18 mouse cellular contexts compared by ENCODE assay signal in genomic region chr10:4151159-4151558, GRCm38 (mm10).
DNase-seq lines count a peak whose midpoint lies in the region; ATAC-seq and TF ChIP-seq lines count a peak whose summit lies in the region.
"Had no signal": no experiment of that assay in that cellular context is flagged by ENCODE, and none has a peak within 500 bp of the region (broad histone marks: within the 10 kb centered on the region; RNA-seq: fewer than 3 reads in every experiment).

No protein-coding gene starts in this region.

- in situ Hi-C loops in ES-E14 (cut with MboI; ENCODE audit: low sequenced_read_pairs in 2 of 2, unreplicated experiment in 2 of 2), result no loop called here

- no peak overlapping the region for H3K4me3 ChIP-seq in hindbrain, postnatal 0 days (ENCODE audit: low read length)
- no peak overlapping the region for H3K4me3 ChIP-seq in hindbrain, embryonic 16.5 days (ENCODE audit: low read length)
- no peak overlapping the region for H3K4me3 ChIP-seq in midbrain, postnatal 0 days (ENCODE audit: low read depth, low read length)
- H3K4me3 ChIP-seq in midbrain, embryonic 10.5 days, result no peak overlapping the region
- no peak overlapping the region for H3K4me3 ChIP-seq in ES-E14 (ENCODE audit: insufficient read depth in 1 of 2, low read depth in 1 of 2, low read length in 2 of 2, poor library complexity in 1 of 2, severe bottlenecking in 1 of 2)
- H3K4me3 ChIP-seq: heart, embryonic 12.5 days; hindbrain, embryonic 10.5 days; limb, embryonic 15.5 days; stomach, embryonic 15.5 days had no signal

- no peaks in the 10 kb centered on the region for H3K36me3 ChIP-seq in hindbrain, postnatal 0 days (ENCODE audit: insufficient read depth, low read length)
- H3K36me3 ChIP-seq in hindbrain, embryonic 16.5 days (ENCODE audit: control insufficient read depth, insufficient read depth, low read length), result no peaks in the 10 kb centered on the region
- no peaks in the 10 kb centered on the region for H3K36me3 ChIP-seq in midbrain, postnatal 0 days (ENCODE audit: insufficient read depth, low read length)
- H3K36me3 ChIP-seq in midbrain, embryonic 10.5 days, result peaks cover 28% of the 10 kb centered on the region
- H3K36me3 ChIP-seq in ES-E14 (ENCODE audit: control insufficient read depth, insufficient read depth, low read length, poor library complexity, severe bottlenecking), result peaks cover 16% of the 10 kb centered on the region
- H3K36me3 ChIP-seq in splenic B cell, adult 2 months (ENCODE audit: control insufficient read depth, insufficient read depth, low read length, poor library complexity, severe bottlenecking), result peaks cover 1% of the 10 kb centered on the region; the same call in 1 of the 2 replicates

- 0 out of 2 replicates have a peak, but pooled peaks have one; percentile 16 for TF ChIP-seq CTCF in hindbrain, postnatal 0 days (IDR thresholded peaks at IDR 0.05; ENCODE audit: low read depth)
- TF ChIP-seq CTCF in midbrain, postnatal 0 days (IDR thresholded peaks at IDR 0.05), result peak; percentile 31; the same call in 1 of the 2 replicates

- no peak for ATAC-seq in hindbrain, postnatal 0 days
- ATAC-seq in hindbrain, embryonic 16.5 days, result no peak
- ATAC-seq in midbrain, postnatal 0 days (ENCODE audit: low FRiP score), result no peak
- ATAC-seq: forebrain, postnatal 0 days had no signal

- H3K27me3 ChIP-seq in hindbrain, postnatal 0 days (ENCODE audit: insufficient read depth, low read length), result no peaks in the 10 kb centered on the region
- no peaks in the 10 kb centered on the region for H3K27me3 ChIP-seq in hindbrain, embryonic 16.5 days (replicated peaks; ENCODE audit: control insufficient read depth, insufficient read depth, low read length)
- no peaks in the 10 kb centered on the region for H3K27me3 ChIP-seq in midbrain, postnatal 0 days (ENCODE audit: insufficient read depth, low read length)
- no peaks in the 10 kb centered on the region for H3K27me3 ChIP-seq in midbrain, embryonic 10.5 days (ENCODE audit: low read depth, poor library complexity, severe bottlenecking)
- no peaks in the 10 kb centered on the region for H3K27me3 ChIP-seq in splenic B cell, adult 2 months (ENCODE audit: control insufficient read depth, insufficient read depth, low read length, poor library complexity, severe bottlenecking)
- H3K27me3 ChIP-seq: heart, embryonic 12.5 days; limb, embryonic 15.5 days; stomach, embryonic 15.5 days had no signal

- H3K9ac ChIP-seq in hindbrain, postnatal 0 days (replicated peaks; ENCODE audit: low read length), result no peak overlapping the region
- H3K9ac ChIP-seq in hindbrain, embryonic 16.5 days (ENCODE audit: low read depth, low read length), result no peak overlapping the region
- H3K9ac ChIP-seq in midbrain, postnatal 0 days (replicated peaks; ENCODE audit: low read length, poor library complexity, severe bottlenecking), result no peak overlapping the region
- no peak overlapping the region for H3K9ac ChIP-seq in ES-E14 (ENCODE audit: insufficient read depth, low read depth, low read length, poor library complexity, severe bottlenecking)
- H3K9ac ChIP-seq: forebrain, postnatal 0 days; heart, embryonic 12.5 days; limb, embryonic 15.5 days; stomach, embryonic 15.5 days had no signal

- no peaks in the 10 kb centered on the region for H3K4me1 ChIP-seq in hindbrain, postnatal 0 days (ENCODE audit: insufficient read depth, low read length)
- no peaks in the 10 kb centered on the region for H3K4me1 ChIP-seq in hindbrain, embryonic 16.5 days (ENCODE audit: control insufficient read depth, insufficient read depth, low read depth, low read length)
- no peaks in the 10 kb centered on the region for H3K4me1 ChIP-seq in midbrain, postnatal 0 days (ENCODE audit: insufficient read depth, low read length)
- peaks cover 3% of the 10 kb centered on the region; the same call in 1 of the 2 replicates for H3K4me1 ChIP-seq in midbrain, embryonic 10.5 days
- H3K4me1 ChIP-seq in ES-E14 (ENCODE audit: control insufficient read depth in 2 of 2, insufficient read depth in 2 of 2, low read length in 2 of 2, poor library complexity in 1 of 2), result peaks cover 2 to 7% of the 10 kb centered on the region in 2 experiments; a peak in 3 of 4 replicates
- H3K4me1 ChIP-seq: limb, embryonic 15.5 days had no signal

- H3K9me3 ChIP-seq in hindbrain, postnatal 0 days (ENCODE audit: low read length), result no peaks in the 10 kb centered on the region
- no peaks in the 10 kb centered on the region for H3K9me3 ChIP-seq in hindbrain, embryonic 16.5 days (ENCODE audit: control insufficient read depth, low read length)
- no peaks in the 10 kb centered on the region for H3K9me3 ChIP-seq in midbrain, postnatal 0 days (ENCODE audit: low read length)
- H3K9me3 ChIP-seq in midbrain, embryonic 10.5 days (replicated peaks), result no peaks in the 10 kb centered on the region
- H3K9me3 ChIP-seq in ES-E14 (ENCODE audit: control insufficient read depth, insufficient read depth, low read depth, low read length), result no peaks in the 10 kb centered on the region
- H3K9me3 ChIP-seq: hindbrain, embryonic 10.5 days; limb, embryonic 15.5 days; stomach, embryonic 15.5 days had no signal

- no peak overlapping the region for H3K4me2 ChIP-seq in hindbrain, postnatal 0 days (ENCODE audit: low read depth, low read length)
- H3K4me2 ChIP-seq in hindbrain, embryonic 16.5 days (ENCODE audit: low read length), result no peak overlapping the region
- H3K4me2 ChIP-seq in midbrain, postnatal 0 days (ENCODE audit: low read depth, low read length, poor library complexity, severe bottlenecking), result no peak overlapping the region
- H3K4me2 ChIP-seq: heart, embryonic 12.5 days; limb, embryonic 15.5 days; stomach, embryonic 15.5 days had no signal

- DNase-seq in hindbrain, postnatal 0 days (ENCODE audit: low spot score), result no peak
- DNase-seq in midbrain, postnatal 0 days (ENCODE audit: low spot score), result no peak
- no peak for DNase-seq in midbrain, embryonic 10.5 days (ENCODE audit: low spot score)
- DNase-seq in ES-E14 (ENCODE audit: low read depth, low spot score), result peak; percentile 25
- peak; percentile 34 for DNase-seq in splenic B cell, adult 2 months (ENCODE audit: low read depth, low spot score)
- no peak for DNase-seq in urinary bladder, adult 18-20 months (ENCODE audit: low spot score in 2 of 2)
- DNase-seq in cerebellum, adult 8-10 months, result no peak
- DNase-seq: cerebellum, adult 18-20 months; forebrain, postnatal 0 days; gastrocnemius, postnatal 14 days; kidney, adult 11 months; lung, postnatal 14 days; midbrain, embryonic 14.5 days had no signal

- 94% methylated on average over 4 of the region's 4 CpGs for WGBS in hindbrain, postnatal 0 days
- WGBS in hindbrain, embryonic 16.5 days, result 94% methylated on average over 4 of the region's 4 CpGs
- 94% methylated on average over 4 of the region's 4 CpGs for WGBS in midbrain, postnatal 0 days
- WGBS in midbrain, embryonic 10.5 days, result 88% methylated on average over 4 of the region's 4 CpGs

- H3K27ac ChIP-seq in hindbrain, postnatal 0 days, result no peak overlapping the region
- no peak overlapping the region for H3K27ac ChIP-seq in hindbrain, embryonic 16.5 days (ENCODE audit: low read depth, low read length)
- H3K27ac ChIP-seq in midbrain, postnatal 0 days (ENCODE audit: low read depth, low read length), result no peak overlapping the region
- H3K27ac ChIP-seq in midbrain, embryonic 10.5 days (replicated peaks), result no peak overlapping the region
- H3K27ac ChIP-seq in ES-E14 (ENCODE audit: insufficient read depth, low read depth, low read length, poor library complexity, severe bottlenecking), result no peak overlapping the region
- H3K27ac ChIP-seq: hindbrain, embryonic 10.5 days; limb, embryonic 15.5 days; stomach, embryonic 15.5 days had no signal

TF ChIP-seq in ES-E14, 5 proteins besides CTCF, POLR2A, EP300 and RAD21:
- no peak for TF ChIP-seq ZNF384 (IDR thresholded peaks at IDR 0.05; ENCODE audit: low read depth, low read length)
- TF ChIP-seq HCFC1 (IDR thresholded peaks at IDR 0.05; ENCODE audit: borderline replicate concordance, insufficient read depth, low read length), result no peak
- peak; percentile 83; the same call in 1 of the 2 replicates for TF ChIP-seq ZC3H11A (IDR thresholded peaks at IDR 0.05; ENCODE audit: borderline replicate concordance, low read depth, low read length)
- no peak for TF ChIP-seq MAFK (IDR thresholded peaks at IDR 0.05; ENCODE audit: insufficient read depth, low read depth, low read length)

Comparison
In these comparisons a context has a peak if more than half of its experiments do, and no peak if none do; other contexts are left out.
1. DNase-seq: peak in ES-E14 (single experiment) and splenic B cell, adult 2 months (single experiment); none in hindbrain, postnatal 0 days (single experiment), midbrain, postnatal 0 days (single experiment), midbrain, embryonic 10.5 days (single experiment), urinary bladder, adult 18-20 months (0 of 2) and cerebellum, adult 8-10 months (single experiment).